Mouse (Mus musculus) heart, embryonic 14.5 days (tissue): Measurements from ENCODE around the gene Ctrl. TPM values are rescaled to one million over a fixed set of nuclear protein-coding genes. Genes with fewer than 3 reads are reported as not detected.

Experiments used
- ATAC-seq: fragments of 200-750 bp; cut with Nextera tagmentation; 2 replicates; pipeline ENCODE4 v1.8.0; 2017; ENCODE audit warnings: low read depth, moderate TSS enrichment; ENCODE audit not compliant: insufficient number of reproducible peaks, insufficient read depth, low FRiP score
- H3K27ac ChIP-seq, 2 experiments: fragments of 200-500 bp in 1 of 2; fragments of 300-500 bp in 1 of 2; sonication (generic) in 1 of 2; replicated peaks in 1 of 2; 2 replicates each; pipeline ENCODE4 v1.5.1; 2012 to 2014; ENCODE audit warnings: low read depth in 2 of 2, low read length in 2 of 2, control low read depth in 1 of 2, mild to moderate bottlenecking in 1 of 2, mixed read lengths in 1 of 2; ENCODE audit not compliant: control insufficient read depth in 1 of 2, insufficient read depth in 1 of 2
- H3K27me3 ChIP-seq: fragments of 300-500 bp; sonication (generic); 2 replicates; pipeline ENCODE4 v1.6.1; 2014; ENCODE audit warnings: mild to moderate bottlenecking, low read length, control low read depth; ENCODE audit not compliant: control insufficient read depth, insufficient read depth
- H3K36me3 ChIP-seq: fragments of 300-500 bp; sonication (generic); 2 replicates; pipeline ENCODE4 v1.6.1; 2014; ENCODE audit warnings: mild to moderate bottlenecking, control low read depth, low read length, mixed read lengths; ENCODE audit not compliant: control insufficient read depth, insufficient read depth
- H3K4me1 ChIP-seq, 2 experiments: fragments of 200-500 bp in 1 of 2; fragments of 300-500 bp in 1 of 2; sonication (generic) in 1 of 2; 2 replicates each; pipeline ENCODE4 v1.6.1; 2012 to 2014; ENCODE audit warnings: low read length in 2 of 2, control low read depth in 1 of 2, mixed read lengths in 1 of 2; ENCODE audit not compliant: control insufficient read depth in 2 of 2, insufficient read depth in 2 of 2
- H3K4me2 ChIP-seq: fragments of 300-500 bp; sonication (generic); 2 replicates; pipeline ENCODE4 v1.6.1; 2014; ENCODE audit warnings: mild to moderate bottlenecking, low read length
- H3K4me3 ChIP-seq, 2 experiments: fragments of 200-500 bp in 1 of 2; fragments of 300-500 bp in 1 of 2; sonication (generic) in 1 of 2; 2 replicates each; pipeline ENCODE4 v1.5.1; 2012 to 2014; ENCODE audit warnings: low read length in 2 of 2, mild to moderate bottlenecking in 2 of 2, control low read depth in 1 of 2, low read depth in 1 of 2, moderate library complexity in 1 of 2; ENCODE audit not compliant: control insufficient read depth in 1 of 2, insufficient read depth in 1 of 2
- H3K9ac ChIP-seq: fragments of 300-500 bp; sonication (generic); 2 replicates; pipeline ENCODE4 v1.6.1; 2014; ENCODE audit warnings: mild to moderate bottlenecking, low read length
- H3K9me3 ChIP-seq: fragments of 300-500 bp; sonication (generic); 2 replicates; pipeline ENCODE4 v1.6.1; 2016; ENCODE audit warnings: low read length, control low read depth; ENCODE audit not compliant: control insufficient read depth
- WGBS: fragments of 180-500 bp; shearing (Covaris S2); extraction: QIAGEN DNeasy Blood & Tissue Kit; methylation state at CpG from one replicate; pipeline ENCODE4 v1.1.7; 2014; 5-methylcytosine and 5-hydroxymethylcytosine counted together
- polyA plus RNA-seq: library from polyadenylated mRNA; unstranded; fragments of >200 nt; fragmentation: Nextera tagmentation; extraction: Ambion mirVana; gene quantifications from 2 replicates; pipeline ENCODE4 v1.2.1, GENCODE M21; 2014

Ctrl gene
- polyA plus RNA-seq, 1 experiment from 2014 or later, result 1.1 TPM

DNA sequence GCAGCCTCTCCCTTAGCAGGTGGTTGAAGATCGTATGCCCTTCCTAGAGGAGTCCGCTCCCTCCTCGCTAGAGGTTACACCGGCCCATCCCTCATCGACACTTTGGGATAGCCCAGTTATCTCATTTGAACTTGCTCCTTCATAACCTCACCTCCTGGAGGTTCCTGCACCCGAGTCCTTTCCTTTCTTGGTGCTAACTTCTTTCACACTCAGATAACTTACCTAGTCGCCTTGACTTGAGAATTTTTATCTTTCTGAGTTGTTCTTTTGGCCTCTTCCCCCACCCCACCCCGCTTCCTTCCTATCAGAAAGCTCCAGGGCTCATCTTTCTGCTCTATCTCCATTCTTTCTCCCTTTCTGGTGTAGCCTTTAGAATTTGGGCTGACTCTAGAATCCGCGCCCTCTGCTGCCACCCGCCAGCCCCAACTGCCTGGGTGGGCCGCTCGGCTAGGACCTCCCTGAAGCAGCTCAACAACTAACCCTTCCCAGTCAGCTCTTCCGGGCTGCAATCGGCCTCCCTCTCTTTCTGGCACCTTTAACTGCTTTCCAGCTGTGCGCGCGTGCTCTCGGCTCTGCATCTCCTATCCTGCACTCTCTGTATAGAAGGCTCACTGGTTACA lies 33.1 kb upstream of the Ctrl start:
- no peaks in the 10 kb centered on the region for H3K9me3 ChIP-seq
- H3K9ac ChIP-seq, result peak overlapping the region; percentile 25; the same call in 1 of the 2 replicates
- peak overlapping the region; percentile 53 to 95 for H3K27ac ChIP-seq
- ATAC-seq, result no peak
- peak overlapping the region; percentile 5 to 90; a peak in 2 of 4 replicates for H3K4me3 ChIP-seq
- H3K4me1 ChIP-seq, result peaks cover 22 to 50% of the 10 kb centered on the region in 2 experiments
- 6% methylated on average over 19 of the region's 19 CpGs for WGBS
- H3K27me3 ChIP-seq, result no peaks in the 10 kb centered on the region
- H3K36me3 ChIP-seq, result 0 out of 2 replicates have a peak, but pooled peaks cover 8% of the 10 kb centered on the region
- H3K4me2 ChIP-seq, result peak overlapping the region; percentile 90

DNA sequence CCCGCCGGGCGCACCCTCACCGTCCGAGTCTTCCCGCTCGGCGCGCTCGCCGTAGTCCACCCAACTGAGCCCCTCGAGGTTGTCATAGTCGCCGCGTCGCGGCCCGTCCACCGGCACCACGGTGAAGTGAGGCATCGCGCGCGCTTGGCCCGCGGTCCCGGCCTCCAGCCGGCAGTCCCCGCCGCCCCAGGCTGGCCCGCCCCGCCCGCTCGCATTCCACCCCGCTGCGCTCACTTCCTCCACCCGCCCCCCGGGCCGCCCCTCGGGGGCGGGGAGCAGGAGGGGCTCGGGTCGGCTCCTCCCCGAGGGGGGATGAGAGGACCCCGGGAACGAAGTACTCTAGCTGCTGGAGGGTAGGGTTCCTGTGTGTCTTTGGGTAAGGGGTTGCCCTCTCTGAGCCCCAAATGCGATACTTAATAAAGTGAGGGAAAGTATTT lies 32.3 kb upstream of the Ctrl start, which contains the start of gene Slc12a4:
TSS of gene Slc12a4 (minus strand) at position 193 of the 437 bp plus-strand sequence.
- Histone ChIP-seq H3K36me3 (0 out of 2 replicates have a peak, but pooled peaks cover 8% of the 10 kb centered on the region), H3K9ac (peak within 1 kb of the TSS; percentile 97), H3K4me2 (peak within 1 kb of the TSS; percentile 90), H3K9me3 (no peaks in the 10 kb centered on the region), H3K4me1 (peaks cover 29 to 58% of the 10 kb centered on the region in 2 experiments), H3K27me3 (no peaks in the 10 kb centered on the region), H3K4me3 (peak within 1 kb of the TSS; percentile 90 to 93), H3K27ac (peak within 1 kb of the TSS; percentile 95)
- WGBS, result under 1% methylated on average over 39 of the region's 47 CpGs
- peak; percentile 90 for ATAC-seq

DNA sequence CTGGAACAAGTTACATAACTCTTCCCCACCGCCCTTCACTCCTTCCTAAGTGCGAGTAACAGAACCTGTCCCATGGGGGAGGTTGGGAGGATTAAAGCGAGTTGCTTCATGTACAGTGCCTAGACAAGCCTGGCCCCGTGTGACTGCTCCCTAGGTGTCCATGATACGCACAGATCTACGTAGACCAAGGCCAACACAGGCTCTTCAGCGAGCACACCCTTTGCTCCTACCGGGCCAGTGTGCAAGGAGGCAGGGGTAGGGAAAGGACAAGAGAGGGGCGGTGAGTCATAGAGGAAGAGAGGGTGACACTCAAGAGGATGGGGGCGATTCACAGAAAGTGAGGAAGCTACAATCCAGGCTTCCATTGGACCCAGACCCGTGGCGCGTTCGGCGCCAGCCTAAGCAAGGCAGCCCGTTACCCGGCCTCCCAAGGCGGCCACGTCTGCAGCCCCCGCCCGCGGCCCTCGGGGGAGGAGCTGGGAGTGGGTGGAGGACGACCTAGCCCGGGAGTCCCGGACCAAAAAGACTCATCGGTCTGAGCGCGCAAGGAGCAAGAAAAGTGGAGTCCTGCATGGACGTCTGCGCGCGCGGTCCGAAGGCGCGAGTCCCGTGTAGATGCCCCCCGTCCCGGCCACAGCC lies 31.7 kb upstream of the Ctrl start:
- peak overlapping the region; percentile 95 for H3K27ac ChIP-seq
- H3K4me1 ChIP-seq, result peaks cover 29 to 58% of the 10 kb centered on the region in 2 experiments
- peak overlapping the region; percentile 90 for H3K4me2 ChIP-seq
- peak overlapping the region; percentile 90 to 93 for H3K4me3 ChIP-seq
- ATAC-seq, result peak; percentile 56
- peak overlapping the region; percentile 97 for H3K9ac ChIP-seq
- H3K9me3 ChIP-seq, result no peaks in the 10 kb centered on the region
- peaks cover 11% of the 10 kb centered on the region; the same call in 1 of the 2 replicates for H3K36me3 ChIP-seq
- under 1% methylated on average over 37 of the region's 40 CpGs for WGBS
- H3K27me3 ChIP-seq, result no peaks in the 10 kb centered on the region

DNA sequence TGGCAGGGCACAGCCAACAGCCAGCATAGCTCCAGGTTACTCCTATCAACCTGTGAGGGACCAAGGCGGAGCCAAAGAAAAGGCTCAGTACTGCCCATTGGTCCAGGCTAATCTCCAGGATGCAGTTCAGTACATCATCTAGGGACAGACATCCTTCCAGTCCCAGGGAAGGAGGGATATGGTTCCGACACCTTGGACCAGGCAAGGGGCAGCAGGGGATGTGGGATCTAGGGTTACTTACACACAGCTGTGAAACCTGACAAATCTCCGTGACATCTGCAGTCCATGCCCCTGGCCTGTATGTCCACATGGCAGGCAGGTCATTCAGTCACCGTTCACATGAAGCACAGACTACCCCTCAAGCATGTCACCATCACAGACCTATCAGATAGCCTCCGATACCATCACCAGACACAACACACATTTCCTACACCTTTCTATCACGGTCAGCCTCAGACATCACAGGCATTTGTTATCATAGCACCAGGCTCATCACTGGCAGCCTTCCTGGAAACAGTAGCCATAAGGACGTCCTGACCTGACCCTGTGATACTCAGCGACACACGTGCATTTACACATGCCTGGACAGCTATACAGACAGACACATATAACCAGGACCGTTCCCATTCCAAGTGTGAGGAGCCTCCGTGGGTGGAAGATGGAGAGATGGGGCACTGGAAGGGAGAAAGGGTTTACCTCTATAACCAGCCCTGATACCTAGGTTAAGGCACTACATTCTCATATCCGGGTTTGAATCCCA lies 31.0 kb upstream of the Ctrl start:
- H3K9me3 ChIP-seq, result no peaks in the 10 kb centered on the region
- WGBS, result 38% methylated on average over 12 of the region's 12 CpGs
- H3K4me1 ChIP-seq, result peaks cover 29 to 61% of the 10 kb centered on the region in 2 experiments
- H3K27ac ChIP-seq, result peak overlapping the region in 1 of 2 experiments; percentile 95; a peak in 2 of 4 replicates
- peak overlapping the region; percentile 90 to 93 for H3K4me3 ChIP-seq
- peaks cover 18% of the 10 kb centered on the region for H3K36me3 ChIP-seq
- peak overlapping the region; percentile 90 for H3K4me2 ChIP-seq
- peak overlapping the region; percentile 97 for H3K9ac ChIP-seq
- no peak for ATAC-seq
- H3K27me3 ChIP-seq, result no peaks in the 10 kb centered on the region

DNA sequence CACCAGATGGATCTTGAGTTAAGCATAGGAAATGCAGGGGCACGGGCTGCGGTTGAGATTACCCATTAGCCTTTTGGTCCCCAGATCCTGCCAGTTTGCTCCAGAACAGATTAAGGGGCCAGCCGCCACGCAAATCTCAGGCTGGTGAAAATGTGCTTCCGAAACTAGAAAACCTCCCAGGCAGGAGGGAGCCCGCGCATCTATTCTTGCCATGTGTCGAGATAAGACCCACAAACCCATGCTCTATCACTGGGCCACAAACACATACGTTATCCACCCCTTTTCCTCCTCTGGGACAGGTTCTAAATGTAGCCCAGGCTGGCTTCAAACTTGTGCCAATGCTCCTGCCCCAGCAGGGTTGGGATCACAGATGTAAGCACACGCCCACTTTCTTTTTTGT lies 27.9 kb upstream of the Ctrl start:
- H3K27ac ChIP-seq, result 0 out of 4 replicates have a peak overlapping the region, but pooled peaks of 1 of the 2 experiments have one; percentile 4
- peaks cover 31 to 68% of the 10 kb centered on the region in 2 experiments for H3K4me1 ChIP-seq
- no peaks in the 10 kb centered on the region for H3K27me3 ChIP-seq
- no peak overlapping the region for H3K4me3 ChIP-seq
- no peak overlapping the region for H3K9ac ChIP-seq
- H3K9me3 ChIP-seq, result no peaks in the 10 kb centered on the region
- no peak overlapping the region for H3K4me2 ChIP-seq
- H3K36me3 ChIP-seq, result peaks cover 43% of the 10 kb centered on the region
- 65% methylated on average over 10 of the region's 10 CpGs for WGBS
- no peak for ATAC-seq

DNA sequence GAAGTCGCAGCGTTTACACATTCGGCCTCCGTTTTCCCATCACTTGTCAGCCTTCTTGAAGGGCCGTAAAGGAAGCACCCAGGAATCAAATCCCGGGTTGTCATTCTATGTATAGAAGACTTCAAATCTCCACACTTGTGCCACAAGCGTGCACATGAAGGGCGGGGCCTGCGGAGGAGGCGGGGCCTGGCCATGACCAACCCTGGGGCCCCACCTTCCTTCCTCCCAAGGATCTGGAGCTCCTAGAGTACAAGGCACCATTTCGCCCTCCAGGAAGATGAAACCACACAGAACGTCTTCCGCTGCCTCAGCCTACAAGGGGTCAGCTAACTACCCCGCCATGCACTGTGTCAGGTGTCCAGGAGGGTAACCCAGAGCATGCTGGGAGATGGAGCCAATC lies 27.4 kb upstream of the Ctrl start:
- Histone ChIP-seq H3K4me2 (no peak overlapping the region), H3K4me1 (peaks cover 31 to 66% of the 10 kb centered on the region in 2 experiments), H3K4me3 (no peak overlapping the region), H3K27ac (0 out of 4 replicates have a peak overlapping the region, but pooled peaks of 1 of the 2 experiments have one; percentile 4), H3K9ac (no peak overlapping the region), H3K9me3 (no peaks in the 10 kb centered on the region), H3K27me3 (no peaks in the 10 kb centered on the region), H3K36me3 (peaks cover 48% of the 10 kb centered on the region)
- ATAC-seq, result no peak
- 75% methylated on average over 14 of the region's 14 CpGs for WGBS

DNA sequence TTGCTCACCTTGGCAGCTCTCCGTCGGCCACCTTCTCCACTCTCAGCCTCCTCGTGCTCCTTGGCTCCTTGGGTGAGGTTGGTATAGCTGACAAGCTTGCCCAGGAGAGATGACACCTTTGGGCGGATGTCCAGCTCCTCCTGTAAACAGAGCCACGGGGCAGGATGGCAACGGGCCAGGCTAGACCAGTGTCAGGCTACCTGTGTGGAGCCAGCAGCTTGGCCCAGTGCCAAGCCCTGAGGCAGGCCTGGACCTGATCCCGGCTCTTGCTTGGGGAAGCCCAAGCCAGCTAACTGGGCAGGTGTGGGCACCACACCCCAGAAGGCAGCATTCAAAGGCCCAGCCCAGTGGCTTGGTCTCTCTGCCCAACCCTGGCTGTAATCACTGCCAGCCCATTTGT lies 25.7 kb upstream of the Ctrl start:
- Histone ChIP-seq H3K4me1 (peaks cover 25 to 58% of the 10 kb centered on the region in 2 experiments), H3K4me2 (no peak overlapping the region), H3K9ac (no peak overlapping the region), H3K4me3 (no peak overlapping the region), H3K9me3 (no peaks in the 10 kb centered on the region), H3K27me3 (no peaks in the 10 kb centered on the region), H3K27ac (no peak overlapping the region), H3K36me3 (peaks cover 63% of the 10 kb centered on the region)
- no peak for ATAC-seq
- 75% methylated on average over 7 of the region's 7 CpGs for WGBS
